Mouse (Mus musculus): ENCODE data around the gene Grn. TPM values are rescaled to one million over a fixed set of nuclear protein-coding genes. Genes with fewer than 3 reads are reported as not detected.
A peak's percentile ranks its signal among the peaks of the same experiment; 100 is the strongest.

The Grn gene
- polyA plus RNA-seq, 1 experiment from 2014 or later = 161 TPM

DNA sequence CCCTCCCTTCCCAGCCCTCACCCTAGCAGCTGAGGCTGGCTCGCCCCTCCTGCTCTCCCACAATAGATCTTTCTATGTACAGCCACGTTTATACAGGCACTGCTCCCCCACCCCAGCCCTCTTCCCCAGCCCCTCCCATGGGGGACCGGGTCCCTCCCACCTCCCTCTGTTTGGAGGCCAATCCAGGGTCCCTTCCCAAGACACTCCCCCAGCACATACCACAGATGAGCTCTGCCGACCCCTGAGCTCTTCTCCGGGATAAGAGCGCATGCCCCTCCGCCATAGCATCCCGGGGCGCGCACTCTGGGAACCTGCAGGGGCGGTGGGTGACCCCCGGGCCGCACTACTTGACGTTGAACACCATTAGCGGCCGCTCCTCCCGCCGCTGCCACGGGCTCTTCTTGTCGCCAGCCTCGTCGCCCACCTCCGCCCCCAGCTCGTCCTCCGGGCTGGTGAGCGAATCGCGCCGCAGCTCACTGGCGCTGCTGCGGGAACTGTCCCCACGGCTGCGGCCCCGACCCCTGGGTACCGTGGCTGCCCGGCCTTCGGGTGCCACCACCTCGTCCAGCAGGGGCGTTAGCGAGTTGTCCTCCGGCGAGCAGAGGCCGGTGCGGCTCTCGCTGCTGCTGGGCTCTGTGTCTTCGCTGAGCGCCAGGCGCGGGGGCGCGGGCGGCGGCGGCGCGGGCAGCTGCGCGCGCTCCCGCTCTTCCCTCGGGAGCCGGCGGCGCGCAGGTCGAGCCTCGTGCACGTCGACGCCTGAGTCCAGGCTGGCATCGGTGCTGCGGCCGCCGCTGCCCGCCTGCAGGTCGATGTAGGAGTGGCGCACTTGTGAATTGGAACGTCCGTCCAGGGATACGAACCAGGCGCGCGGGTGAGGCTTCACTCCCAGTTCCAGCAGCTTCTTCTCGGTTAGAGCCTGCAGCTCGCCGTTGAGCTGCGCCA, 7.3 kb downstream of the Grn start:
- Histone ChIP-seq H3K27me3 (ENCODE audit: insufficient read depth, low read length) (peaks cover 21% of the 10 kb centered on the region), H3K4me1 (ENCODE audit: insufficient read depth) (peaks cover 12% of the 10 kb centered on the region), H3K4me2 (ENCODE audit: low read depth, low read length) (peak overlapping the region; percentile 93), H3K9me3 (ENCODE audit: low read length) (no peaks in the 10 kb centered on the region), H3K9ac (replicated peaks) (peak overlapping the region; percentile 54), H3K4me3 (ENCODE audit: low read depth, low read length) (peak overlapping the region; percentile 51), H3K27ac (ENCODE audit: low read depth) (no peak overlapping the region), H3K36me3 (replicated peaks; ENCODE audit: insufficient read depth, low read length) (peaks cover 18% of the 10 kb centered on the region)
- 32% methylated on average over 80 of the region's 87 CpGs for WGBS (ENCODE audit: insufficient replicate concordance)
- ATAC-seq (peak; percentile 60), DNase-seq (peak; percentile 70)
- TF ChIP-seq CTCF (IDR thresholded peaks at IDR 0.05; ENCODE audit: low read depth) = peak; percentile 48
- TF ChIP-seq EP300 (IDR thresholded peaks at IDR 0.05; ENCODE audit: low read depth) = no peak

DNA sequence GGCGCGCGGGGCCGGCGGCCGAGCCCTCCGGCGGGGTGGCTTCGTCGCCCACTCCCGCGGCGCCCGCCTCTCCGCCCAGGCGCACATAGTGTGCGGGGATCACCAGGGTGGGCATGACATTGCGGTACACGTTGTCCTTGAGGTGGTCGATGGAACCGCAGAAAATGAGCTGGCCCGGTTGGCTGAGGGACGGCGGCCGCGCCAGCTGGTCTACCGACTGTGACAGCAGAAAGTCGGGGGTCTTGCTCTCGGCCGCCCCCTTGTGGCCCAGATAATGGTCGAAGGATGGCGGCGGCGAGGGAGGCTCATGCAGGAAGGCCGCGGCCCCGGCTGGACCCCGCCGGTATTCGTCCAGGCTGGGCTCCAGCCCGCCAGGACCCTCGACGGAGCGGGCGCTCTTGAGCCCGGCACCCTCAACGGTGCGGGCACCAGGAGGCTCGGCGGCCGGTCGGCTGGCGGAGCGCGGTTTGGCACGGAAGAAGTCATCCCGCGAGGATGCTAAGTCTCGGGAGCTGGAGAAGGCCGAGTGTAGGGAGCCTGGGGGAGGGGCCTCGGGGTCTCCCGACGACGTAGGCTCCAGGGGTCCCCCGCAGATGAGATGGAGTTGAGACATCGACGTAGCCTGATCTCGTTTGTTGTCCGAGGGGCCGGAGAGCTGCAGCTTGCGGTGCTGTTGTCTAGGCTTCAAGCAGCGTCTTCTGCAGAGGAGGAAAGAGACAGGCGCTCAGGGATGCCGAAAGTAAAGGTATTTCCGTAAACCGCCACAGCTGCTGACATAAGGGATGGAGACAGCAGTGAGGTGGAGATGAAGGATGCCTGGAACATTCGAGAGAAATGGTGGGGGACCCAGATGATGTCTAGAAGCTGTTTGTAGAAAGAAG, 8.3 kb downstream of the Grn start:
- Histone ChIP-seq H3K9ac (replicated peaks) (peak overlapping the region; percentile 54), H3K9me3 (ENCODE audit: low read length) (no peaks in the 10 kb centered on the region), H3K4me3 (ENCODE audit: low read depth, low read length) (peak overlapping the region; percentile 51), H3K4me1 (ENCODE audit: insufficient read depth) (peaks cover 8% of the 10 kb centered on the region), H3K27me3 (ENCODE audit: insufficient read depth, low read length) (peaks cover 23% of the 10 kb centered on the region), H3K4me2 (ENCODE audit: low read depth, low read length) (peak overlapping the region; percentile 93), H3K27ac (ENCODE audit: low read depth) (no peak overlapping the region), H3K36me3 (replicated peaks; ENCODE audit: insufficient read depth, low read length) (peaks cover 18% of the 10 kb centered on the region)
- ATAC-seq = peak; percentile 24; the same call in 1 of the 2 replicates
- WGBS (ENCODE audit: insufficient replicate concordance) = 22% methylated on average over 74 of the region's 77 CpGs
- TF ChIP-seq CTCF (IDR thresholded peaks at IDR 0.05; ENCODE audit: low read depth) (peak; percentile 90), EP300 (IDR thresholded peaks at IDR 0.05; ENCODE audit: low read depth) (no peak)
- DNase-seq = peak; percentile 86

DNA sequence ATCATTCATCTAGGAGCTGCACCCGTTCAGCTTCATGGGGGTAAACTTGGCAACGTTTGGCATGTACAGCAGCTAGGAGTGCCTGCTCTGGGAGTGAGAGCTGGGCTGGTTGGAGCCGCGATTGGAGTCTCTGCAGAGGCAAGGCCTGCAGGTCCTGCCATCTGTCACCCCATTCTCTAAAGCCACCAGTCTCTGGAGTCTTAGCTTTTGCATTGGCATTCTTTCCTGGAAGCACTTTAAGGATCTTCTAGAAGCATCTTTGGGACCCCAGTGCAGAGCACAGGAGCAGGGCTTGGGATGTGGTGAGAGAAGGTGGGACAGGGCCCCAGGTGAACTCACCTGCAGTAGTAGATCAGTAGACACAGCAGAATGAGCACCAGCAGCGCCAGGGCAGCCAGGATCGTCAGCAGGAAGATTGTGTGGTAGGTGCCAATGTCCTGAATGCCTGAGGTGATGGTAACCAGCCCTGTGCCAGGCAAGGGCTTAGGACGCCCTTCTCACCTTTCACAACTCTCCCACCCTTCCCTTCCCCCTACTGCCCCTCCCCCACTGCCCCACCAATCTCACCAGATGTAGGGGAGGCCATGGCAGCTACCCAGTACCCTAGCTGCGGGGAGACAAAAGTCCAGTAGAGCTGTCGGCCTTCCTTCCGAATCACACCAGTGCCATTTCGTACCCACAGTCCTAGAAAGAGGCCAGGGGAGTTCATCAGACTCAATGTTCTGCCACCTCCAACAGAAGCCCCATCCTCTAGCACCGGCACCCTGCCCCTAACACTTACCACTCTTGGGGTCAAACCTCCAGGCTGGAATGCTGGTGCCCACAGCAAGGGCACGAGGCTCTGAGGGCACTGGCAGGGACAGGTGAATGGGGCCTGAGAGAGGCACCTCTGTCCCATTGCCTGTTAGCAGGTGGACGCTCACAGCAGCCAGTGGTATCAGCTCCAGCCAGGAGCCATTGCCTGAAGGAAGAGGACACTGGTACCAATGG, 9.3 kb downstream of the Grn start:
- DNase-seq = no peak
- no peaks in the 10 kb centered on the region for H3K9me3 ChIP-seq (ENCODE audit: low read length)
- no peak for ATAC-seq
- WGBS (ENCODE audit: insufficient replicate concordance) = 81% methylated on average over 14 of the region's 14 CpGs
- H3K4me1 ChIP-seq (ENCODE audit: insufficient read depth) = peaks cover 8% of the 10 kb centered on the region
- no peak overlapping the region for H3K4me3 ChIP-seq (ENCODE audit: low read depth, low read length)
- H3K27ac ChIP-seq (ENCODE audit: low read depth) = no peak overlapping the region
- peaks cover 16% of the 10 kb centered on the region for H3K36me3 ChIP-seq (replicated peaks; ENCODE audit: insufficient read depth, low read length)
- peaks cover 29% of the 10 kb centered on the region for H3K27me3 ChIP-seq (ENCODE audit: insufficient read depth, low read length)
- H3K4me2 ChIP-seq (ENCODE audit: low read depth, low read length) = no peak overlapping the region
- no peak for TF ChIP-seq EP300 (IDR thresholded peaks at IDR 0.05; ENCODE audit: low read depth)
- no peak for TF ChIP-seq CTCF (IDR thresholded peaks at IDR 0.05; ENCODE audit: low read depth)
- no peak overlapping the region for H3K9ac ChIP-seq (replicated peaks)

DNA sequence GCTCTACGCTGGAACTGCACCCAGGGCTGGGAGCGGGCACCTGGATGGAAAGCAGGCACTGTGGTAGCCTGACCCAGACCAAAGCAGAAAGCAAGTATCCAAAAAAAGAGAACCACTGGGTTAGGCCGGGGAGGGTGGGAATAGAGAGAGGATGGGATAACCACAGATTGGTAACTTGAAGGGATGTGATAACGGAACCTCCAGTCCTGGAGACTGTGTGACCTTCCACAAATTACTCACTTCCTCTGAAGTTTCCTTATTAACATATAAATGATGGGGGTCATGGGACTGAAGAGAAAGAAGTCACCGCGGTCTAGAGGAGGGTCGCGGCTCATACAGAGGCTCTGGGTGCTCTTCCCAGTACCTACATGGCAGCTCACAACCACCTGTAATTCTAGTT, 10.1 kb downstream of the Grn start:
- no peak for ATAC-seq
- no peak overlapping the region for H3K27ac ChIP-seq (ENCODE audit: low read depth)
- peaks cover 34% of the 10 kb centered on the region for H3K27me3 ChIP-seq (ENCODE audit: insufficient read depth, low read length)
- TF ChIP-seq EP300 (IDR thresholded peaks at IDR 0.05; ENCODE audit: low read depth) (no peak), CTCF (IDR thresholded peaks at IDR 0.05; ENCODE audit: low read depth) (no peak)
- H3K4me3 ChIP-seq (ENCODE audit: low read depth, low read length) = no peak overlapping the region
- no peak overlapping the region for H3K9ac ChIP-seq (replicated peaks)
- H3K4me2 ChIP-seq (ENCODE audit: low read depth, low read length) = no peak overlapping the region
- no peak for DNase-seq
- 78% methylated on average over 8 of the region's 8 CpGs for WGBS (ENCODE audit: insufficient replicate concordance)
- peaks cover 9% of the 10 kb centered on the region for H3K36me3 ChIP-seq (replicated peaks; ENCODE audit: insufficient read depth, low read length)
- no peaks in the 10 kb centered on the region for H3K9me3 ChIP-seq (ENCODE audit: low read length)
- H3K4me1 ChIP-seq (ENCODE audit: insufficient read depth) = peaks cover 8% of the 10 kb centered on the region

DNA sequence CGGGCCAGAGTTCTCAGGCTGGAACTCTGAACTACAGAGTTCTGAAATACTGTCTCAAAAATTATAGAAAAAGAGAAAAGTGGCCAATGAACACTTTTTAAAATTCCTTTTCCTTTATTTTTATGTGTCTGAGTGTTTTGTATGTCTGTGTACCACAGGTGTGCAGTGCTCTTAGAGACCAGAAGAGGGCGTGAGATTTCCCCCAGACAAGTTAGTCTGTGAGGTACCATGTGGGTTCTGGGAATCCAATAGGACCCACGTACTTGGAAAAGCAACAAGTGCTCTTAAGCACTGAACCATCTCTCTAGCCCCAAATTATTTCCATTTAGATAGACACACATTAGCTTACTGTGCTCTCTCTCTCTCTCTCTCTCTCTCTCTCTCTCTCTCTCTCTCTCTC, 11.3 kb downstream of the Grn start:
- no peak for DNase-seq
- Histone ChIP-seq H3K27ac (ENCODE audit: low read depth) (no peak overlapping the region), H3K9ac (replicated peaks) (no peak overlapping the region), H3K4me3 (ENCODE audit: low read depth, low read length) (no peak overlapping the region), H3K27me3 (ENCODE audit: insufficient read depth, low read length) (peaks cover 46% of the 10 kb centered on the region), H3K4me1 (ENCODE audit: insufficient read depth) (peaks cover 8% of the 10 kb centered on the region), H3K9me3 (ENCODE audit: low read length) (no peaks in the 10 kb centered on the region), H3K36me3 (replicated peaks; ENCODE audit: insufficient read depth, low read length) (no peaks in the 10 kb centered on the region), H3K4me2 (ENCODE audit: low read depth, low read length) (no peak overlapping the region)
- TF ChIP-seq EP300 (IDR thresholded peaks at IDR 0.05; ENCODE audit: low read depth) (no peak), CTCF (IDR thresholded peaks at IDR 0.05; ENCODE audit: low read depth) (peak; percentile 38)
- 75% methylated on average over 3 of the region's 3 CpGs for WGBS (ENCODE audit: insufficient replicate concordance)
- no peak for ATAC-seq
